Mouse (Mus musculus) stomach, postnatal 0 days (tissue): Measurements from ENCODE around the gene Tnik.

ENCODE experiments used
- CTCF ChIP-seq: IDR thresholded peaks from 2 replicates; pipeline ENCODE4 v1.5.1; 2016; ENCODE audit warnings: antibody characterized with exemption, low read depth, mild to moderate bottlenecking, moderate library complexity
- EP300 ChIP-seq: optimal IDR thresholded peaks from 2 replicates; pipeline ENCODE3; 2016; ENCODE audit warnings: antibody characterized with exemption

- TF ChIP-seq CTCF = no peak
- TF ChIP-seq EP300 = no peak
Observed at GRCm38 (mm10) chr3:28229503-28229902, 33.5 kb upstream of the Tnik start.
